Mouse (Mus musculus) heart, adult 2 months (tissue): ENCODE data around the gene Pla2g7.

Source experiments
- CTCF ChIP-seq: fragments of 200-600 bp; IDR thresholded peaks from 2 replicates; pipeline ENCODE4 v1.8.1; 2022; ENCODE audit warnings: antibody characterized with exemption, mild to moderate bottlenecking, moderate library complexity
- EP300 ChIP-seq: fragments of 200-500 bp; IDR thresholded peaks from 2 replicates; pipeline ENCODE4 v1.6.1; 2011; ENCODE audit warnings: low read depth, low read length, control low read depth; ENCODE audit not compliant: insufficient read depth

DNA sequence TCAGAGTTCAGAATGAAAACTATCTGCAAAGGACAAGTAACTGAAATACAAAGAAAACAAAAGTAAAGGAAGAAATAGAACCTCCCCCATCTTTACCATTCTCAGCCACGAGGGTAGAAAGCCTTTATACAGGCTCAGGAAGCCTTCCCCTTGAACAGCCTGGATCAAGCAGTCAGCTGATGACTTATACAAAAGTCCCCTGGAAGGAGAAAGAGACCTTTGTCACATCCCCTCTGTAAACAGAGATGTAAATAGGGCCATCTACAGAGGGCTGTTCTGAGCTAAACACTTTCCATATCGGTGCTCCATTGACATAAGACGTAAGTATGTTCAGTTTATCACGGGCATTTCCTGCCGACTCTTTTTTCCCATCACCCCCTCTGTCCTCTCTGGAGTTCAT lies 79.0 kb downstream of the Pla2g7 start:
- TF ChIP-seq EP300 (no peak), CTCF (no peak)
